Mouse (Mus musculus): Measurements from ENCODE around the gene Cdkn2aipnl. TPM values are rescaled to one million over a fixed set of nuclear protein-coding genes. Genes with fewer than 3 reads are reported as not detected.
A peak's percentile ranks its signal among the peaks of the same experiment; 100 is the strongest.

Gene Cdkn2aipnl
- polyA plus RNA-seq, 1 experiment = 22.7 TPM

- Histone ChIP-seq H3K4me3 (ENCODE audit: extremely low read depth, insufficient read depth, insufficient read length) (no peak overlapping the region), H3K4me1 (ENCODE audit: control insufficient read depth, insufficient read depth, insufficient read length) (peaks cover 22% of the 10 kb centered on the region), H3K27ac (ENCODE audit: insufficient read depth, low read length) (no peak overlapping the region), H3K27me3 (ENCODE audit: control insufficient read depth, insufficient read depth, low read length) (no peaks in the 10 kb centered on the region), H3K36me3 (ENCODE audit: control insufficient read depth, insufficient read depth, low read length) (no peaks in the 10 kb centered on the region)
- WGBS = 44% methylated on average over 8 of the region's 8 CpGs
- TF ChIP-seq POLR2A (IDR thresholded peaks at IDR 0.05; ENCODE audit: low read depth, low read length) (no peak), CTCF (IDR thresholded peaks at IDR 0.05; ENCODE audit: extremely low read depth, insufficient read depth, insufficient read length, insufficient replicate concordance) (no peak)
- no peak for DNase-seq (ENCODE audit: low read depth in 1 of 2, low spot score in 2 of 2)
Measured at GRCm38 (mm10) chr11:51945548-51945947, 21.9 kb upstream of the Cdkn2aipnl start.

DNA sequence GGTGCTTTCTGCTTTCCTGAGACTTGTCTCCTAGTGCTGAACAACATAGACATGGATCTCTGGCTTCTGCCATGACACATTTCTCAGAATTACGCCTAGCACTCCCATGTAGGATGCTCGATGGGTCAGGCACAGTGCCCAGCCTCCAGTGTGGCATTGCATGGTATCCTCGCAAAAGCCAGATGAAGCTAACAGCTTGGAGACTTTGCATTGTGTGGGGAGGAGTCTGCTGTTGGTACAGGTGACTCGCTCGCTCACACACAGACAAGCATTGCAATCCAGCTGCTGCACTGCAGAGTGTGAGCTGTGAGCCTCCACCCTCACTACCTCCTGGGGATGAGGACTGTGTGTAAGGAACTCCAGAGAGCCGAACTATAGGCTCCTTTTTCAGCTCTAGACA, 21.3 kb upstream of the Cdkn2aipnl start:
- no peak for DNase-seq (ENCODE audit: low read depth in 1 of 2, low spot score in 2 of 2)
- H3K27ac ChIP-seq (ENCODE audit: insufficient read depth, low read length) = no peak overlapping the region
- 88% methylated on average over 6 of the region's 6 CpGs for WGBS
- H3K36me3 ChIP-seq (ENCODE audit: control insufficient read depth, insufficient read depth, low read length) = no peaks in the 10 kb centered on the region
- no peak overlapping the region for H3K4me3 ChIP-seq (ENCODE audit: extremely low read depth, insufficient read depth, insufficient read length)
- H3K27me3 ChIP-seq (ENCODE audit: control insufficient read depth, insufficient read depth, low read length) = no peaks in the 10 kb centered on the region
- TF ChIP-seq POLR2A (IDR thresholded peaks at IDR 0.05; ENCODE audit: low read depth, low read length) (no peak), CTCF (IDR thresholded peaks at IDR 0.05; ENCODE audit: extremely low read depth, insufficient read depth, insufficient read length, insufficient replicate concordance) (no peak)
- peaks cover 21% of the 10 kb centered on the region for H3K4me1 ChIP-seq (ENCODE audit: control insufficient read depth, insufficient read depth, insufficient read length)

DNA sequence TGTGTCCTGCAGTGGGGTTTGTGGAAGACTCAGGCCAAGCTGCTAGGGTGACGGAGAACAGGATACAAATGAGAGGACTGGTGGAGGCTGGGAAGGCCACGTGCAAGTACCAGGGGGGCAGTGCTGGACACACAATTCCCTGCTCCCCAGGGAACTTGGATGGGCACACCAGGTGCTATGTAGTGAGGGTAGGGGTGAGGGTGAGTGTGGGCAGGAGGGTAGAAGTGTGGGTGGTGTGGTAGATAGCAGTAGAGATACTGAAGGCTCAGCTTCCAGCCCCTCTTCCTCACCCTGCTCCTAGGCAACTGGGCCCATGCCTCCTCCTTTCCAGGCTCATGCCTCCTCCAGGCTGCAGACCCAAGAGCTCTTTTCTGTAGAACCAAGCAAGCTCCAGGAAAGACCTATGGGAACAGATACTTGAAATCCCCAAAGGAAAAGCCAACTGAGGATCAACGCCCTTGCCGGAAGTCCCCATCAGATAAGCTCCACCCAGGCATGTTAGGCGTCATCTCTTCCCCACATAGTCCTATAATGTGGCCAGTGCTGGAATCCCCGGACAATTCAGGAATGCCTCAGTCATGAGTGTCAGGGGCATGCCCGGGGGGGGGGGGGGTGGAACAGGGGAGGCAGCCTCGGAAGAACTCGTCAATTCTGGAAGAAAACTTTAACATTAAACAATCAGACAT, 18.2 kb upstream of the Cdkn2aipnl start:
- H3K27ac ChIP-seq (ENCODE audit: insufficient read depth, low read length) = no peak overlapping the region
- H3K4me1 ChIP-seq (ENCODE audit: control insufficient read depth, insufficient read depth, insufficient read length) = peaks cover 13% of the 10 kb centered on the region; the same call in 1 of the 2 replicates
- H3K36me3 ChIP-seq (ENCODE audit: control insufficient read depth, insufficient read depth, low read length) = no peaks in the 10 kb centered on the region
- 64% methylated on average over 9 of the region's 9 CpGs for whole genome bisulfite sequencing
- DNase-seq (ENCODE audit: low read depth in 1 of 2, low spot score in 2 of 2) = no peak
- no peaks in the 10 kb centered on the region for H3K27me3 ChIP-seq (ENCODE audit: control insufficient read depth, insufficient read depth, low read length)
- TF ChIP-seq POLR2A (IDR thresholded peaks at IDR 0.05; ENCODE audit: low read depth, low read length) (no peak), CTCF (IDR thresholded peaks at IDR 0.05; ENCODE audit: extremely low read depth, insufficient read depth, insufficient read length, insufficient replicate concordance) (no peak)
- no peak overlapping the region for H3K4me3 ChIP-seq (ENCODE audit: extremely low read depth, insufficient read depth, insufficient read length)

DNA sequence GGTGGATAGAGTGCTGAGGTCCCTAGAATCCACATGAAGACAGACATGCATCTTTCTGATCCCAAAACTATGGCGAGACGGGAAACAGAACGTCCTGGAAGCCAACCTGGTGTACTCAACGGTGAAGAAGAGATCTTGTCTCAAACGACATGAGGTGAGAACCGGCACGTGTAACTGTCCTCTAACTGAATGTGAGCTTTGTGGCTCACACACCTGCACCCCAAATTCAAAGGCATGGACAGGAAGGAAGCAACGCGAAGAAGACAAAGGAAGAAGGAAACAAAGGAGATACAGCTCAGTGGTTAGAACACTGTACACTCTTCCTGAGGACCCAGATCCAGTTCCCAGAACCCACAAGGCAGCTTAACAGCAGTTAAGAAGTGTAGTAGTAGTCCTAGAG, 17.5 kb upstream of the Cdkn2aipnl start:
- no peaks in the 10 kb centered on the region for H3K36me3 ChIP-seq (ENCODE audit: control insufficient read depth, insufficient read depth, low read length)
- WGBS = 37% methylated on average over 9 of the region's 9 CpGs
- peaks cover 13% of the 10 kb centered on the region; the same call in 1 of the 2 replicates for H3K4me1 ChIP-seq (ENCODE audit: control insufficient read depth, insufficient read depth, insufficient read length)
- TF ChIP-seq POLR2A (IDR thresholded peaks at IDR 0.05; ENCODE audit: low read depth, low read length) = no peak
- no peak for TF ChIP-seq CTCF (IDR thresholded peaks at IDR 0.05; ENCODE audit: extremely low read depth, insufficient read depth, insufficient read length, insufficient replicate concordance)
- no peaks in the 10 kb centered on the region for H3K27me3 ChIP-seq (ENCODE audit: control insufficient read depth, insufficient read depth, low read length)
- peak overlapping the region; percentile 4; the same call in 1 of the 2 replicates for H3K27ac ChIP-seq (ENCODE audit: insufficient read depth, low read length)
- no peak for DNase-seq (ENCODE audit: low read depth in 1 of 2, low spot score in 2 of 2)
- H3K4me3 ChIP-seq (ENCODE audit: extremely low read depth, insufficient read depth, insufficient read length) = no peak overlapping the region

DNA sequence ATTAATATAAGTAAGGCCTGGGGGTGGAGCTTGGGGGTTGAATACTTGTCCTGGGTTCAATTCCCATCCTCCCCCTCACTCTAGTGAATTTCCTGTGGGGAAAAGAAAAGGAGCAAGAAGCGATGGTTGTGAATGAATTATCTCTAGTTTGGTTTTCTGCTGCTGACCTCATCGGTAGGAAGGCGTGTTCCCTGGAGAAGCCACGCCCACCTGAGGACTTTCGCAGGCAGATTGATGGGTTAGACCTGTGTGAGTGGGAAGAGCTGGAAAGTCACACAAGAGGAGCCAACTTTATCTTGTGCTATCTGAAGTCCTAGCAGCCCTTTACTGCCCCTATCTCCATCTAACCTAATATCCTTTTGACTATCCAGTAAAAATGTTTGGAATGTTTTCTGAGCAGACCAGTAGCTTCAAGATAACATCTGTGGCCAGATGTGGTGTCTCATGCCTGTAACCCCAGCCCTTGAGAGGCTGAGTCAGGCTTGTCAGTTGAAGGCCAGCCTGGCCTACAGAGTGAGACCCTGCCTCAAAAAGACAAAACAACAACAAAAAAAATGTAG, 15.5 kb upstream of the Cdkn2aipnl start:
- peaks cover 13% of the 10 kb centered on the region; the same call in 1 of the 2 replicates for H3K4me1 ChIP-seq (ENCODE audit: control insufficient read depth, insufficient read depth, insufficient read length)
- H3K4me3 ChIP-seq (ENCODE audit: extremely low read depth, insufficient read depth, insufficient read length) = no peak overlapping the region
- no peaks in the 10 kb centered on the region for H3K27me3 ChIP-seq (ENCODE audit: control insufficient read depth, insufficient read depth, low read length)
- H3K27ac ChIP-seq (ENCODE audit: insufficient read depth, low read length) = no peak overlapping the region
- H3K36me3 ChIP-seq (ENCODE audit: control insufficient read depth, insufficient read depth, low read length) = no peaks in the 10 kb centered on the region
- TF ChIP-seq CTCF (IDR thresholded peaks at IDR 0.05; ENCODE audit: extremely low read depth, insufficient read depth, insufficient read length, insufficient replicate concordance) (no peak), POLR2A (IDR thresholded peaks at IDR 0.05; ENCODE audit: low read depth, low read length) (no peak)
- WGBS = 80% methylated on average over 5 of the region's 5 CpGs
- no peak for DNase-seq (ENCODE audit: low read depth in 1 of 2, low spot score in 2 of 2)

DNA sequence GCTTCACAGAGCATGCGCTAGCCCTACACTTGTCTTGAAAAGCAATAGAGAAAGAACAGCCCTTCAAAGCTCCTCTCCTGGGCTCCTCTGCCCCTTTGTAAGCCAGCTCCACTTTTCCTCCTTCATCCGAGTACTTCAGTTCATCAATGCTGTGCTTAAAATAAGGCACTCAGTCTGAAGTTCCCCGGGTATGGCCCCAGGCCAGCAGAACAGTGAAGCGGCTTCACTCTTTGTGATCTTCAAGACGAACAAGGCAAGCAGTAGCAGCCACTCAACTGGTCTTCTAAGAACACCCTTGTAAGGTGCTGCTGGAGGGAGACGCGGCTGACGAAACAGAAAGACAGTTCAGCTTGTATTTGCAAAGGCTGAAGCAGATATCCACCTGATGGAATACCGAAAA, 11.3 kb upstream of the Cdkn2aipnl start:
- 84% methylated on average over 9 of the region's 9 CpGs for WGBS
- H3K4me1 ChIP-seq (ENCODE audit: control insufficient read depth, insufficient read depth, insufficient read length) = no peaks in the 10 kb centered on the region; the same call in 1 of the 2 replicates
- H3K36me3 ChIP-seq (ENCODE audit: control insufficient read depth, insufficient read depth, low read length) = no peaks in the 10 kb centered on the region
- DNase-seq (ENCODE audit: low read depth in 1 of 2, low spot score in 2 of 2) = no peak
- H3K4me3 ChIP-seq (ENCODE audit: extremely low read depth, insufficient read depth, insufficient read length) = no peak overlapping the region
- H3K27me3 ChIP-seq (ENCODE audit: control insufficient read depth, insufficient read depth, low read length) = no peaks in the 10 kb centered on the region
- no peak overlapping the region for H3K27ac ChIP-seq (ENCODE audit: insufficient read depth, low read length)
- no peak for TF ChIP-seq POLR2A (IDR thresholded peaks at IDR 0.05; ENCODE audit: low read depth, low read length)
- TF ChIP-seq CTCF (IDR thresholded peaks at IDR 0.05; ENCODE audit: extremely low read depth, insufficient read depth, insufficient read length, insufficient replicate concordance) = no peak

GRCm38 (mm10) chr11:51957760-51958159, 9.7 kb upstream of the Cdkn2aipnl start:
- Histone ChIP-seq H3K4me3 (ENCODE audit: extremely low read depth, insufficient read depth, insufficient read length) (no peak overlapping the region), H3K27me3 (ENCODE audit: control insufficient read depth, insufficient read depth, low read length) (no peaks in the 10 kb centered on the region), H3K27ac (ENCODE audit: insufficient read depth, low read length) (no peak overlapping the region), H3K36me3 (ENCODE audit: control insufficient read depth, insufficient read depth, low read length) (no peaks in the 10 kb centered on the region), H3K4me1 (ENCODE audit: control insufficient read depth, insufficient read depth, insufficient read length) (peaks cover 2% of the 10 kb centered on the region; the same call in 1 of the 2 replicates)
- WGBS = 90% methylated on average over 4 of the region's 4 CpGs
- no peak for DNase-seq (ENCODE audit: low read depth in 1 of 2, low spot score in 2 of 2)
- TF ChIP-seq POLR2A (IDR thresholded peaks at IDR 0.05; ENCODE audit: low read depth, low read length) (no peak), CTCF (IDR thresholded peaks at IDR 0.05; ENCODE audit: extremely low read depth, insufficient read depth, insufficient read length, insufficient replicate concordance) (no peak)

Data from spleen, adult 2 months (tissue).